Mouse (Mus musculus): ENCODE results near the gene Nme3. TPM values are rescaled to one million over a fixed set of nuclear protein-coding genes. Genes with fewer than 3 reads are reported as not detected.

Gene Nme3
- total RNA-seq (2023): 10 to 100 TPM; 19.8 to 20.9 TPM

DNA sequence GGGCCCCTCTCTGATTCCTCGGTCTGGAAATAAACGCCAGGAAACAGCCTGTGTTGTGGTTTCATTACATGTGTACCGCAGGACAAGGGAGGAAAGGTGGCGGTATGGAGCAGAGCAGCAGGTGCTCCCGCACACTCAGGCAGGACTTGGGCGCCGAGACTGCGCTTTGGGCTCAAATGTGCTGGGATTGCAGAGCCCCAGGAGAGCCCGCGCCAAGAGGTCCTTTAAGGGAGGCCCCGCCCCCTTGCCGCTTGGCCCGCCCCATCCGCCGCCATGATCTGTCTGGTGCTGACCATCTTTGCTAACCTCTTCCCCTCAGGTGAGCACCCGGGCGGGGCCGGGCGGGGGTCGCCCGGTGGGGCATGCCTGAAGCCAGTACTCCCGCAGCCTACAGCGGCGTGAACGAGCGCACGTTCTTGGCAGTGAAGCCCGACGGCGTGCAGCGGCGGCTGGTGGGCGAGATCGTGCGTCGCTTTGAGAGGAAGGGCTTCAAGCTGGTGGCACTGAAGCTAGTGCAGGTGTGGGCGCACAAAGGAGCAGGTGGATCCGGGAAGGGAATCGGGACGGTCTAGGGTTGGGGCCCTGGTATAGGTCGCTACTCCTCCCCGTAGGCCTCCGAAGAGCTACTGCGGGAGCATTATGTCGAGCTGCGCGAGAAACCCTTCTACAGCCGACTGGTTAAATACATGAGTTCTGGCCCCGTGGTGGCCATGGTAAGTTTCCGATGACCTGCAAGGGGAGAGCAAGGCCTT, at the start of gene Nme3:
TSS of gene Nme3 (plus strand) at position 260 of the 752 bp plus-strand sequence.

DNA sequence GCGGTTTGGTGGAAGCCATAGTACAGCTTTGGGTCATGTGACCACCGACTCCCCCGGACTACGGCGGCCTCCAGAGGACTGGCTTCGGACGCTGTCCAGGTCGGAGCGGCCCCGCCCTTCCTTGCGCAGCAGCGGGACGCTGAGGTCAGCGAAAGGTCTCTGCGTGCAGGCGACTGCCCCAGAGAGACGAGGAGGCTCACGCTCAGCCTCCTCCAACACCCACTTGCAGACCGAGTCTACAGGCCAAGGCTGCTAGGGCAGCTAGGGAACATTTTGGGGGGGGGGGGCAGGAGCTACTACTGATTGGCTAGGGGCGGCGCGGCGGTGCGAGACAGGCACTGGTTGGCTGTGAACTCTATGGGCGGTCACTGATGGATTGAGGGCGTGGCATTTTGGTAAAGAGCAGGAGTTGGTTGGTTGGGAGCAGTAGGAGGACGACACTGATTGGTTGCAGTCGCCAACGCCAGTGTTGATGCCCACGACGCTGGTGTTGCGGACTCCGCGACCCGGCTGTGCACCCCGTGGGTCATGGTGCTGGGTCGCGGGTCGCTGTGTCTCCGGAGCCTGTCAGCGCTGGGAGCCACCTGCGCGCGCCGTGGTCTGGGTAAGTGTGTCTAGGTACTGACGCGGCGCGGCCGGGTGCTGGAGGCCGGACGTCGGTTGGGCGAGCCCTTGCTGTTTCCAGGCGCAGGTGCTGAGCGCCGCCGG, 46.1 kb upstream of the Nme3 start, which contains the start of gene Fahd1:
TSS of gene Fahd1 (minus strand) at position 300 of the 708 bp plus-strand sequence.

DNA sequence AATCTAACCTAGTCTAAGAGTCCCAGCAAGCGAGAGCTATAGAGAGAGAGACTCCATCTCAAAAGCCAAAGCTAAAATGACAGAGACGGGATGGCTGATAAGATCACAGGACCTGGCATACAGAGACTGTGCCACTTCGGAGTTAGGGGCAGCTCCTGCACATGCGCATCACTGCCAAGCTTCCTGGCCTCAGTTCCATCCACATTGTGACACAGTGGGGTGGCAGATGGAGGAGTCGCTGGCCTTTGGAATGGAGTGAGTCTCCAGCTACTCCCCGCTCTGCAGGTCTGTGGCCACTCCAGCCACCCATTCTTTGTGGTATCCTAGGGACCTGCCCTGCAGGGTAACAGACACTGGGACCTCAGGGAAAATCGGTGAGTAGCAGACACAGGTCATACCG, 30.5 kb upstream of the Nme3 start, which contains the start of gene Igfals:
TSS of gene Igfals (plus strand) at position 222 of the 400 bp plus-strand sequence.

DNA sequence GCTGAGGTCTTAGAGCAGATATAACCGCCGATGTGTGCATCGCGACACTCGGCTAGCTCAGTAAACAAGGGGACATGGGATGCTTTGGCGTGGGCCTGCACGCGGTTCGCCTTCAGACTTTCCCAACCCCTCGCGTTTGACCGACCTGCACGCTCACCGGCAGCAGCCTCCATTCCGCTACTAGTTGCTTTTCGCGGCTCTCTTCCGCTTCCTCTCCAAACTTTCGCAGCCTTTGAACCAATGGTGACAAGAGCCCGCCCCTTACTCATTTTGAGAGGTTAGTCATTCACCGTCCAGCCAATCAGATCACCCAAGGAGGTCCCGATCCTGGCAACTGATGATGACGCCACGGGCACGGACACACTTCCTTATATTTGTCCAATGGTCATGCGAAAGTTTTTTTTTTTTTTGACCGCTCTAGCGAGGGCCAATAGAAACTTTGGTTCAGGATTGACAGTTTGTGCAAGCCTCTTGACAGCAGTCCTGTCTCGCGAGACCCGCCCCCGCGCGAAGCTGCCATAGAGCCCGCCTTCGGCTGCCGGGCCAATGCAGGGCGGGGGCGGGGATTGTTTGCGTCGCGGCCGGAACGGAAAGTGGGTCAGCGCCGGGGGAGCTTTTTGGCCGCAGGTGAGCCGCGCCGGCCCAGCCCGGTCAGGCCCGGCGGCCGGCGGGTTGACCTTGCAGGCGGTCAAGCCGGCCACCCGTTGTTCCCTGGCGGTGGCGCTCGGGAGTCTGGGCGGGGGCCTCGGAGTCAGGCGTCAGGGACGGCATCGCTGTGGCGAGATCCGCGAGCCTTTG, 10.0 kb upstream of the Nme3 start, which contains the start of the genes Nubp2 and Spsb3:
TSS of gene Nubp2 (minus strand) at position 216 of the 798 bp plus-strand sequence.
TSS of gene Spsb3 (plus strand) at position 510 of the 798 bp plus-strand sequence.

DNA sequence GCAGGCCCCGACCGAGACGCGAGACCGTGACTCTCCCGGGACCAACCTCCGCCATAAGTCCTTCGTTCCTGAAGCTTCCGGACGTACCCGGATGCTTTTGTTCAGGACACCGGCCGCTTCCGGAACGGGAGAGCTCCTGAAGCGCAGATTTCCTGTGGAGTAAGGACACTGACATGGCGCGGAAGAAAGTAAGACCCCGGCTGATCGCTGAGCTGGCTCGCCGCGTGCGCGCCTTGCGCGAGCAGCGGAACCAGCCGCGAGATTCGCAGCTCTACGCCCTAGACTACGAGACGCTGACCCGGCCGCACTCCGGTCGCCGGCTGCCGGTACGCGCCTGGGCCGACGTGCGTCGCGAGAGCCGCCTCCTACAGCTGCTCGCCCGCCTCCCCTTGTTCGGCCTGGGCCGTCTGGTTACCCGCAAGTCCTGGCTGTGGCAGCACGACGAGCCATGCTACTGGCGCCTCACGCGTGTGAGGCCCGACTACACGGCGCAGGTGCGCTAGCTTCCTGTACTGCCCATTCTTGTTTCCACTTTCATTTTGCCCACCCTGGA, 1.2 kb upstream of the Nme3 start, which contains the start of the genes Eme2 and Mrps34:
TSS of gene Eme2 (minus strand) at position 93 of the 553 bp plus-strand sequence.
TSS of gene Mrps34 (plus strand) at position 122 of the 553 bp plus-strand sequence.

DNA sequence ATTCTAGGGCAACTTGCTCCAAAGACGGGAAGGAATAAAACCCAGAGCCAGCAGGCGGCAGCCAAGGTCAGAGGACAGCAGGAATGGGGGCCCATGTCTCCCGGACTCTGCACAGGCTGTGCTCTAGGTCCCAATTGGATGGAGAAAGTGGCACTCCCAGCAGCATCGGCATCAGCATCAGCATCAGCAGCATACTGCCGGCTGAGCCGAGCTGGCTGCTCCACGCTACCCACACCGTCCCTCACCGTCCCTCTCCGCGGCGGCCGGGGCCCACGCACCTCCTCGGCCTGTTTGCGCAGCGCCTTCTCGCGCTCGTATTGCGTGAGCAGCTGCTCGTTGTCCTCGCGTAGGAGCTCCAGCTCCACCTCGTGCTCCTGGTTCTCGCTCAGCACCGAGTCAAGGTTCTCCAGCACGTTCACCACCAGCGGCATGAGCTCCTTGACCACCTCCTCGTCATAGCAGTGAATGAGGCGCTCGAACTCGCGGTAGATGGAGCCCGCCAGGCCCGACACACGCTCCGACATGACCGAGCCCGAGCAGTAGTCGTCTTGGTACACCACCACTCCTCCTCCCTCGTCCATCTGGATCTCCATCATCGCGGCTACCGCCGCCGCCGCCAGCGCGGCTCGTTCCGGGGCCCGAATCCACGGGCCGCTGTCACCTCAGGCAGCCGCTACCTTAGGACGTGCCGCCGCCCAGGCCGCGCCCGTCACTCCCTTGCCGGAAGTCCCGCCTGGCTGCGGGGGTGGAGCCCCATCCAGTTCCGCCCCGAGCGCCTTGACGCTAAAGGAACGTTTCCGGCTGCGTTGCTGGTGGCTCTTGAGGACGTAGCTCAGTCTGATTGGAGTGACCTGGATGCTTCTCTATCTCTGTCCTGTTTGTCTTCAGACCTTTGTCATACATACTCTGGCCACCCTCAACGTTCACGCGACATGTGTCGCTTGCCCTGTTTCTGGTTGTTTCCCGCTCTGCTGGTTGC, 40.2 kb downstream of the Nme3 start, which contains the start of gene Mapk8ip3:
TSS of gene Mapk8ip3 (minus strand) at position 719 of the 979 bp plus-strand sequence.

Other genes starting within 250 kb of the Nme3 start
- gene Slc9a3r2, start 246.2 kb upstream of the Nme3 start, total RNA-seq (2023): 1 to 10 TPM; 2.1 to 3.1 TPM
- not detected for gene Npw, start 238.0 kb upstream of the Nme3 start, total RNA-seq (2023)
- gene Zfp598, start 226.8 kb upstream of the Nme3 start, total RNA-seq (2023): 10 to 100 TPM; 27.1 to 28.0 TPM
- gene Syngr3, start 206.5 kb upstream of the Nme3 start, total RNA-seq (2023): not detected
- gene Gfer, start 200.3 kb upstream of the Nme3 start, total RNA-seq (2023): 1 to 10 TPM; 7.6 to 9.4 TPM
- gene Noxo1, start 200.3 kb upstream of the Nme3 start, total RNA-seq (2023): 1 to 10 TPM; 1.2 to 1.5 TPM
- gene Tbl3, start 188.8 kb upstream of the Nme3 start, total RNA-seq (2023): 10 to 100 TPM; 16.4 to 16.5 TPM
- gene Rnf151, start 178.4 kb upstream of the Nme3 start, total RNA-seq (2023): not detected
- gene Rps2, start 178.4 kb upstream of the Nme3 start, total RNA-seq (2023): 100 to 1,000 TPM; 535 to 536 TPM
- 10 to 100 TPM; 65.0 to 72.7 TPM for gene Ndufb10, start 172.0 kb upstream of the Nme3 start, total RNA-seq (2023)
- gene Rpl3l, start 168.7 kb upstream of the Nme3 start, total RNA-seq (2023): 1 to 10 TPM; 1.9 to 2.1 TPM
- 1,000 to 10,000 TPM; 1,180 to 1,230 TPM for gene Msrb1, start 159.9 kb upstream of the Nme3 start, total RNA-seq (2023)
- not detected for gene Hs3st6, start 143.5 kb upstream of the Nme3 start, total RNA-seq (2023)
- gene Meiob, start 92.2 kb upstream of the Nme3 start, total RNA-seq (2023): not detected
- gene Hagh, start 56.4 kb upstream of the Nme3 start, total RNA-seq (2023): 10 to 100 TPM; 46.5 to 47.8 TPM
- 1 to 10 TPM; 3.7 to 4.0 TPM for gene Fahd1, start 46.1 kb upstream of the Nme3 start, total RNA-seq (2023)
- under 1 TPM; 0.18 to 0.75 TPM for gene Igfals, start 30.5 kb upstream of the Nme3 start, total RNA-seq (2023)
- 10 to 100 TPM; 39.3 to 50.6 TPM for gene Nubp2, start 10.2 kb upstream of the Nme3 start, total RNA-seq (2023)
- gene Spsb3, start 9.9 kb upstream of the Nme3 start, total RNA-seq (2023): 10 to 100 TPM; 24.0 to 27.7 TPM
- gene Eme2, start 1.4 kb upstream of the Nme3 start, total RNA-seq (2023): 10 to 100 TPM; 12.1 to 16.3 TPM
- gene Mrps34, start 1.4 kb upstream of the Nme3 start, total RNA-seq (2023): 10 to 100 TPM; 19.0 to 21.1 TPM
- 10 to 100 TPM; 64.6 to 76.0 TPM for gene Mapk8ip3, start 40.5 kb downstream of the Nme3 start, total RNA-seq (2023)
- 10 to 100 TPM; 37.2 to 45.7 TPM for gene Jpt2, start 64.2 kb downstream of the Nme3 start, total RNA-seq (2023)
- 10 to 100 TPM; 29.9 to 30.6 TPM for gene Cramp1l, start 119.3 kb downstream of the Nme3 start, total RNA-seq (2023)
- 10 to 100 TPM; 15.6 to 16.4 TPM for gene Ift140, start 119.6 kb downstream of the Nme3 start, total RNA-seq (2023)
- not detected for gene Tmem204, start 187.1 kb downstream of the Nme3 start, total RNA-seq (2023)
- 10 to 100 TPM in 1 of 2 experiments, 1 to 10 TPM in 1; 7.8 to 11.1 TPM for gene Telo2, start 219.5 kb downstream of the Nme3 start, total RNA-seq (2023)
- gene Ptx4, start 224.3 kb downstream of the Nme3 start, total RNA-seq (2023): not detected
- gene Clcn7, start 236.9 kb downstream of the Nme3 start, total RNA-seq (2023): 10 to 100 TPM; 28.9 to 29.5 TPM